In the genomic region with DNA sequence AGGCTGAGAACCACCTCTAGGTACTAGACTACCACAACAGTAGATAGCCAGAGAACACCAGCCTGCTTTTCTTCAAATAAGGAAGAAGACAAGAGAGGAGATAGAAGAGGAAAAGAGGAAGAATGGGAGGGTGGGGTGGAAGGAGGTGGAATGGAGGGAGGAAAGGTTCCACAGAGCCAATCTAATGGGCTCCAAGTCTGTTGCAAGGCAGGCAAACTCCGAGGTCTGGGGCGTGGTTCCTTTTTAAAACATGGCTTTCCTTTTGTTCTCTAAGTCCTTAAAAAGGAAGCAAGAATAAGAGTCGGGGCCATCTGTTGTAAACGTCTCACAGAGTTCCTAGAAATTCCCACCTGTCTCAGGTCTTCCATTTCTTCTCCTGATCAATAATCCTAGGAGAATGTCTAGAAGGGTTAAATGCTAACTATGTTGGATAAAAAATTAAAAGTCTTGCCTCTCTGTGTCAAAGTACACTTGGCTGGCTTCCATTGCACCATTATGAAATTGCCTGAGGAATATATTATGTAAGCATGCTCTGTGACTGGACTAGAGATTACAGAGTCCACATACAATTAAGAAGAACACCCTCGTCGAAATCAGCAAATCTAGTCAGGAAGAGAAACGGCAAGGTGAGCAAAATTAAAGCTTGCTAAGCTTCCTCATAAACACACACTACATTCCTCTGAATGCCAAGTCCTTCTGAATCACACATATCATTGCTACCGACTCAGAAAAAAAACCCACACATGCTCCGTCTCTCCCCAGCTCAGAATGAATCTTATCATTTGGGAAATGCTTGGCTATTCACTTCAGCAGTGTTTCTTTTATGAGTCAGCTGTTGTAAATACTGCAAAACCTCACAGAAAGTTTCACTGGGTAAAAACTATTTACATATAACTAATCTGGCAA, we compare ENCODE assay signal across 10 mouse cellular contexts.
DNase-seq lines count a peak whose midpoint lies in the region; ATAC-seq and TF ChIP-seq lines count a peak whose summit lies in the region.
"Had no signal": no experiment of that assay in that cellular context is flagged by ENCODE, and none has a peak within 500 bp of the region (broad histone marks: within the 10 kb centered on the region; RNA-seq: fewer than 3 reads in every experiment).

No protein-coding gene starts in this region.

- WGBS in lung, embryonic 14.5 days: 47% methylated on average over 9 of the region's 9 CpGs
- WGBS in lung, adult 2 months: 25% methylated on average over 9 of the region's 9 CpGs
- WGBS in stomach, embryonic 15.5 days: 39% methylated on average over 9 of the region's 9 CpGs

- no peak for TF ChIP-seq POLR2A in lung, adult 2 months (IDR thresholded peaks at IDR 0.05; ENCODE audit: borderline replicate concordance, extremely low read depth, low read depth, low read length)

- H3K9me3 ChIP-seq in lung, embryonic 14.5 days (ENCODE audit: low read depth, low read length): no peaks in the 10 kb centered on the region
- H3K9me3 ChIP-seq in stomach, embryonic 15.5 days: no peaks in the 10 kb centered on the region
- H3K9me3 ChIP-seq: embryonic facial prominence, embryonic 12.5 days; hindbrain, embryonic 13.5 days had no signal

- no peaks in the 10 kb centered on the region for H3K4me1 ChIP-seq in lung, embryonic 14.5 days (ENCODE audit: insufficient read depth)
- no peaks in the 10 kb centered on the region; the same call in 1 of the 2 replicates for H3K4me1 ChIP-seq in lung, adult 2 months (ENCODE audit: control insufficient read depth, insufficient read depth, low read length)
- H3K4me1 ChIP-seq in stomach, embryonic 15.5 days: no peaks in the 10 kb centered on the region

- DNase-seq in lung, embryonic 14.5 days: peak; percentile 70
- DNase-seq in lung, adult 2 months: no peak
- DNase-seq in gonadal fat pad, adult 2 months (ENCODE audit: low read depth): peak; percentile 58
- DNase-seq in kidney, adult 9 months: peak; percentile 98
- no peak for DNase-seq in cerebellum, adult 8-10 months
- DNase-seq in spleen, adult 18-20 months: no peak

- no peaks in the 10 kb centered on the region for H3K36me3 ChIP-seq in lung, embryonic 14.5 days (ENCODE audit: insufficient read depth)
- H3K36me3 ChIP-seq in stomach, embryonic 15.5 days: no peaks in the 10 kb centered on the region
- H3K36me3 ChIP-seq: embryonic facial prominence, embryonic 12.5 days; hindbrain, embryonic 13.5 days had no signal

- H3K4me3 ChIP-seq in lung, embryonic 14.5 days (ENCODE audit: low read depth, low read length): no peak overlapping the region
- H3K4me3 ChIP-seq in lung, adult 2 months (replicated peaks; ENCODE audit: extremely low read depth, low read depth, low read length): no peak overlapping the region
- no peak overlapping the region for H3K4me3 ChIP-seq in stomach, embryonic 15.5 days (replicated peaks)
- H3K4me3 ChIP-seq: embryonic facial prominence, embryonic 12.5 days; hindbrain, embryonic 13.5 days had no signal

- ATAC-seq in lung, embryonic 14.5 days (ENCODE audit: insufficient read depth): no peak
- peak; percentile 61 for ATAC-seq in stomach, embryonic 15.5 days (ENCODE audit: insufficient read depth, low FRiP score, low read depth)
- ATAC-seq: midbrain, embryonic 16.5 days had no signal

- TF ChIP-seq CTCF in lung, embryonic 14.5 days (IDR thresholded peaks at IDR 0.05; ENCODE audit: low read depth): no peak
- TF ChIP-seq CTCF in lung, adult 2 months (IDR thresholded peaks at IDR 0.05; ENCODE audit: insufficient read depth, low read length): no peak

- H3K27me3 ChIP-seq in lung, embryonic 14.5 days (ENCODE audit: insufficient read depth, low read length): no peaks in the 10 kb centered on the region
- H3K27me3 ChIP-seq in stomach, embryonic 15.5 days (replicated peaks): no peaks in the 10 kb centered on the region
- H3K27me3 ChIP-seq: embryonic facial prominence, embryonic 12.5 days; hindbrain, embryonic 13.5 days had no signal

- no peak overlapping the region for H3K9ac ChIP-seq in lung, embryonic 14.5 days
- H3K9ac ChIP-seq in stomach, embryonic 15.5 days: no peak overlapping the region
- H3K9ac ChIP-seq: embryonic facial prominence, embryonic 12.5 days; hindbrain, embryonic 13.5 days had no signal

- no peak overlapping the region for H3K27ac ChIP-seq in lung, embryonic 14.5 days (ENCODE audit: low read depth)
- H3K27ac ChIP-seq in stomach, embryonic 15.5 days: peak overlapping the region; percentile 41; the same call in 1 of the 2 replicates
- H3K27ac ChIP-seq: embryonic facial prominence, embryonic 12.5 days; hindbrain, embryonic 13.5 days had no signal

- no peak overlapping the region for H3K4me2 ChIP-seq in lung, embryonic 14.5 days
- H3K4me2 ChIP-seq in stomach, embryonic 15.5 days: peak overlapping the region; percentile 22; the same call in 1 of the 2 replicates
- H3K4me2 ChIP-seq: embryonic facial prominence, embryonic 12.5 days; hindbrain, embryonic 13.5 days had no signal

Comparison
In these comparisons a context has a peak if more than half of its experiments do, and no peak if none do; other contexts are left out.
1. DNase-seq: peak in lung, embryonic 14.5 days (single experiment), gonadal fat pad, adult 2 months (single experiment) and kidney, adult 9 months (single experiment); none in lung, adult 2 months (single experiment), cerebellum, adult 8-10 months (single experiment) and spleen, adult 18-20 months (0 of 2).